Mouse (Mus musculus) urinary bladder, postnatal 25 days (tissue): ENCODE data around the gene Creld1.

ENCODE experiments used
- DNase-seq: peaks from one replicate; pipeline ENCODE4 v3.0.0; 2022; ENCODE audit warnings: low spot score

The Creld1 gene

GRCm38 (mm10) chr6:113469432-113469831 lies 13.7 kb upstream of the Creld1 start:
- DNase-seq: peak; percentile 78

GRCm38 (mm10) chr6:113471297-113471936 lies 11.7 kb upstream of the Creld1 start, which contains the start of gene Il17rc:
Gene Il17rc, plus strand, starts transcription at chr6:113471427.
- DNase-seq: peak; percentile 50

- no peak for DNase-seq
These were observed 11.0 kb upstream of the Creld1 start for GRCm38 (mm10) chr6:113472061-113472460.

- no peak for DNase-seq
These were observed 9.9 kb upstream of the Creld1 start for GRCm38 (mm10) chr6:113473246-113473645.

GRCm38 (mm10) chr6:113473715-113474114 lies 9.4 kb upstream of the Creld1 start:
- no peak for DNase-seq

GRCm38 (mm10) chr6:113477353-113477752 lies 5.7 kb upstream of the Creld1 start:
- DNase-seq: no peak

GRCm38 (mm10) chr6:113478906-113479305 lies 4.2 kb upstream of the Creld1 start:
- DNase-seq: no peak

- DNase-seq: peak; percentile 69
These were observed 2.3 kb upstream of the Creld1 start for GRCm38 (mm10) chr6:113480555-113481373.

- DNase-seq: no peak
These were observed 509 bp upstream of the Creld1 start for GRCm38 (mm10) chr6:113482477-113483099.

- no peak for DNase-seq
These were observed 632 bp downstream of the Creld1 start for GRCm38 (mm10) chr6:113483729-113484128.

GRCm38 (mm10) chr6:113487125-113487576 lies 4.1 kb downstream of the Creld1 start:
- DNase-seq: no peak

- no peak for DNase-seq
These were observed 6.3 kb downstream of the Creld1 start for GRCm38 (mm10) chr6:113489410-113489809.

GRCm38 (mm10) chr6:113492101-113492864 lies 9.2 kb downstream of the Creld1 start:
- no peak for DNase-seq

- peak; percentile 85 for DNase-seq
These were observed 11.2 kb downstream of the Creld1 start for GRCm38 (mm10) chr6:113494258-113494788.

- no peak for DNase-seq
These were observed 12.1 kb downstream of the Creld1 start for GRCm38 (mm10) chr6:113495071-113495675.

GRCm38 (mm10) chr6:113499346-113499745 lies 16.2 kb downstream of the Creld1 start:
- no peak for DNase-seq

- DNase-seq: no peak
These were observed 18.4 kb downstream of the Creld1 start, which contains the start of gene Prrt3 for GRCm38 (mm10) chr6:113501388-113502084. Gene Prrt3, minus strand, starts transcription at chr6:113501931.

- no peak for DNase-seq
These were observed 19.7 kb downstream of the Creld1 start for GRCm38 (mm10) chr6:113502801-113503200.

GRCm38 (mm10) chr6:113505689-113506088 lies 22.6 kb downstream of the Creld1 start:
- DNase-seq: no peak

GRCm38 (mm10) chr6:113507130-113507529 lies 24.0 kb downstream of the Creld1 start:
- DNase-seq: no peak
